Mouse (Mus musculus) cerebellum, adult 9-10 months (tissue): ENCODE results near the gene Taf9b.
"Not testable (repeated sequence)": the region's sequence is repeated elsewhere in the genome, so short reads cannot be mapped to it uniquely, and the experiment has no call there.

Experiments
- DNase-seq: peaks from one replicate; pipeline ENCODE4 v3.0.0; 2022

Taf9b gene

DNA sequence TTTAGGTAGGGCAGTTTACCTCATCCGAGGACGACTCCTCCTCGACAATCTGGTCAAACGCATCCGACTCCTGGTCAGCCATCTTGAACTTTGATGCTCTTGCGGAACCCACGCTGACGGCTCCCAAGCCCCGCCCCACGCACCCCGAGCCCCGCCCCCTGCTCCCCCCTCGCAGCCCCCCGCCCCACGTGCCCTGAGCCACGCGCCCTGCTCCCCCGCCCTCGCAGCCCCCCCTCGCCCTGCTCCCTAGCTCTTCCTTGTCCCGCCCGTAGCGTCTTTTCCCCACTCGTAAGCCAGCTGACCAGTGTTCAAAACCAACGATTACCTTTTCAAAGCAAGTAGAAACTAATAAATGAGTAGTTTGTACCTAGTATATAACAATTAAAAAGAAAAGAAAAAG, at the start of gene Taf9b:
Gene Taf9b (minus strand): TSS at position 101 of the 400 bp plus-strand sequence.
- no peak for DNase-seq

DNA sequence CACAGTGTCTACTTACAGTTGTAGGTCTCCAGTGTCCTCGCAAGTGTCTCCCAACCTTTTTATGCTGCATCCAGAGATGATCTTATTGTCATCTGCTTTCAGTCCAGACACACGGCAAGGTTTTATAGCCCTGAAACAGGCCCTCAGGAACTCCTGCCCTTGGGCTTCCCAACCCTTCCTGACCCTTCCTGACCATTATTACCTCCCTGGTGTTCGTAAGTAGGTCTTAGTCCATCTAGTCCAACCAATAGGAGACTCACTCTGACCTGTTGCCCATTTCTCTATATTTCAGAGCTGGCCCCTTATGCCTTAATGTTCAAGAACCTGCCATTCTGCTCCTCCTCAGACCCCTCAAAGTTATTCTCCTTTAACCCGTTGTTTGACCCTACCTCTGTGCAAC, 34.3 kb upstream of the Taf9b start, which contains the start of gene Fnd3c2:
Gene Fnd3c2 (minus strand): TSS at position 101 of the 400 bp plus-strand sequence.
- no peak for DNase-seq

DNA sequence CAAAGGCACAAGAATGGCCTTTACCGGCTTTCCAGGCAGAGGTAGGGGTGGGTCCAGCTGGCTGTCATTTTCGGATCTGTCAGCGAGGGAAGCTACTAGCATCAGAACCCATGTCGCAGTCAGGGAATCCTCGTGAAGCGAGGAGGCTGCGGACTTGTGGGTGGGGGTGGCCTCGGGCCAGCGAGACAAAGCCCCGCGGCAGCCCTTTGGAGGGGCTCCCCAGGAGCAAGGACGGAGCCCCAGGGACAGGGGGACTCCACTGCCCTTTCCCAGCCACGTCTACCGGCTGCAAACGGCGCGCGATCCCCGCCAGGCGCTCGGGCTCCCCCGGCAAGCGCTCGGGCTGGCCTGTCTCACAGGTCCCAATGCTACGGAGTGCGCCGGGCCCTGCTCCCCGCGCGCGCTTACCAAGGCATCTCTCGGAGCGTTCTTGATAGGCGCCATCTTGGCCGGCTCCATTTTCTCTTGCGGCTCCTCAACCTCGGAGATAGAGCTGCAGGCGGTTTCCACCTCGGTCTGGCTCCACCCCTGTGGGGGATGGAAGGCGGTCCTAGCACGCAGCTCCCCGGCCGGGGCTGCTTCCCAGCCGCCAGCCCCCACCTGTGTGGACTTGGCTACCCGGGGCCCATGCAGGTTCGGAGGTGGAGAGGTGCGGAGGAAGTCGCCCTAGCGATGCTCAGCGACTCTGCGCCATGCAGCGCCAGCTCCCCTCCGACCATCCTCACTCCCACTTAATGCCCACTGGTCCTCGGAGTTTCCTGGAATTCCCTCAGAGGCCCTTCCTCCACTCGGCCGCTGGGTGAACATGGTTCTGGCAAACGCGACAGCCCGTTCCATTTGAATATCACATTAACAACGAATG, 1.6 kb downstream of the Taf9b start:
- DNase-seq = peak; percentile 81

DNA sequence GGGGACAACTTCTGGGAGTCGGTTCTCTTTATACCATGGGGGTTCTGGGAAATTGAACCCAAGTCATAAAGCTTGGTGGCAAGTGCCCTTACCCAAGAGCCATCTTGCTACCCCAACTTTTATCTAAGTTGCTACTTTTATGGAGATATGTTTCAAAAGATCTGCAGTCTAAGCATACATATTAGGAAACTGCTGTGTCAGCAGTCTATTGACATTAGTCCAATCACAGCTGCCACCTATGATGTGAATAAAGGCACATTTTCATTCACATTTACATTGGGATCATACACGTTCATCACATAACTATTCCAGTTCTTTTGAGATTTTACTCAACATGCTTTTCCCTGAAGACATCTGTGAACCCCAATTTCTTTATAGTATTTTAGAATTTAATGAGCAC, 11.9 kb downstream of the Taf9b start:
- DNase-seq = no peak

DNA sequence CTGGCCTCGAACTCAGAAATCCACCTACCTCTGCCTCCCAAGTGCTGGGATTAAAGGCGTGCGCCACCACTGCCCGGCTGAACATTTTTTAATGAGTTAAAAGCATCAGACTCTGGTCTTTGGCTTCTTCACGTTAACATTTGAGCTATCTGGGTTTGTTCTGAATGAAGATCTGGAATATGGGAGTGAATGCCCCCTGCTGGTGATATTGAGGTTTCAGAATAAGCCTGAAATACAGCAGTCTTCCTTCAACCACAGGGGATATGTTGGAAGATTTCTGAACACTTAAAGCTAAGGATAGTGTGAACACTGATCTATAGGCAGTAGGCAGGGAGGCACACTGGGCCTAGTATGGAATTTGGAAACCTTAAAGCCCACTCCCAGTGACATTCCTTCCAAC, 22.1 kb downstream of the Taf9b start:
- DNase-seq = no peak

DNA sequence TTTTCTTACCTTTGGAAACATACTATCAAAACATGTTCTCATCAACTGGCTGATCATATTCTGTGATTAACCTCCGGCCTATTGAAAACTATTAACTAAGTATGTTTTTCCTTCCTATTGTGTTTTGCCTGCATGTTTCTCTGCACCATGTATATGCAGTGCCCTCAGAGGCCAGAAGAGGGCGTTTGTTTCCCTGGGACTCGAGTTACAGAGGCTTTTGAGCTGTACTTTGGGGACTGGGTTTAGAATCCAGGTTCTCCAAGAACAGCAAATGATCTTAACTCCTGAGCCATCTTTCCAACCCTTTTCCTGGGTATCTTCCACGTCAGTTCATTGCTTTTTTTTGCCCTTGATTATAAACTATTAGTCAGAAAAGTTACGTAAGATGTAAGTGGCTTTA, 23.6 kb downstream of the Taf9b start:
- DNase-seq = no peak

DNA sequence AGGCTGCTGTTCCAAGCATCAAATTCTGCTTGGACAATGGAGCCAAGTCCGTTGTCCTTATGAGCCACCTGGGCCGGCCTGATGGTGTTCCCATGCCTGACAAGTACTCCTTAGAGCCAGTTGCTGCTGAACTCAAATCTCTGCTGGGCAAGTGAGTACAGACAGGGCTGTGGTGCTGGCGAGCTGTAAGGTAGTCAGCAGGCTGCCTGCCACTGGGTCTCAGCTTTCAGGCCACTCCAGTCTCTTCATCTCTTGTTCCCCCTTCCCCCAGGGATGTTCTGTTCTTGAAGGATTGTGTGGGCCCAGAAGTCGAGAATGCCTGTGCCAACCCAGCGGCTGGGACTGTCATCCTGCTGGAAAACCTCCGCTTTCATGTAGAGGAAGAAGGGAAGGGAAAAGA, 26.6 kb downstream of the Taf9b start:
- not testable (repeated sequence) for DNase-seq

DNA sequence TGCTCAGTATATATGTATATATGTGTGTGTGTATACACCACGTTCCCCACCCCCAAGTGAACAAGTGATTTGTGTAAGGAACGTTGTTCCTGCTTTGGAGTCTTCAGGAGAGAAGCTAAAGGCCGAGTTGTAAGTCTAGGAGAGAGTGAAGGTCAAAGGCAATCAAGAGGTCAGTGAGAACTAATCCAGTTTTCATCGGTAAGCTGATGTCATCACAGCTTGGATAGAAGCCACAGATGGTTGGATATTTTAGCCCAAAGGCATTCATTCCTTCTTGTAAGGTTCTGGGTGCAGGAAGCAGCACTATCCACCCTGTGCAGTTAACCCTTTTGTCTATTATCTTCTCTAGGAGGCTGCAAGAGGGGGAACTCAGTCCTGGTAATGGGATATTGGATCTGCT, 30.9 kb downstream of the Taf9b start:
- no peak for DNase-seq

DNA sequence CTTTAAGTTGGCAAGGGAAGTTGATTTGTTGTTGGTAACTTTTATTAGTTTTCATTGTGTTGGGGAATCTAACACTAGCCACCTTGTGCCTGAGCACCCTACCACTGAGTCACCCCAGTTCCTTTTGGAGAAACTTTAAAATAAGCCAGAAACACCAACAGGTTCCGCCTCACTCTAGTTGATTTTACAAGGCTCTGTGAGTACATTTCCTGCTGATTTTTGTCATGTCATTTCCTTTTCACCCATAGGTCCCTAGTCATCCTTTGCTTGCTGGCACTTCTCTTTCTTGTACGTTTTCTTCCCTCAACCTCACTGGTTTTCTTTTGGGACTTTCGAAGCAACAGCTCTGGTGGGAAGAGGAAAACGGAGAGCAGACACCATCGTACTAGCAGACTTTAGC, 31.6 kb downstream of the Taf9b start:
- no peak for DNase-seq

DNA sequence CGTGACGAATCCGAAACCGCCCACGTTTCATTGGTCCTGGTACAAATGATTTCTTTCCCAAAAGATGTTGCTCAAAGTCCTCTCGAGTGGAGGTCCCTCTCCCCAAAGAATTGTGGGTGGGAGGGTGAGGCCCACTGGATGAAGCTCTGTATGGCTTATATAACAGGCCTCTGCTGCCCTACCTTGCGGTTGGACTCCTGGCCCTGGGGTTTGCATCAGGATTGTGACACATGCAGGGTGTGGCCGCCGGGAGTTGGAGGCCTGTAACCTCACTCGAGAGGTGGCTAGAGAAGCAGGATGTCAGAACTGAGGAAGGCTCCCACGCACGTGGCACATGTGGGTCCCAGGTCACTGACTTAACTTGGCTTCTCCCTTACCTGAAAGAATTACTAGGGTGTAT, 33.2 kb downstream of the Taf9b start:
- DNase-seq = peak; percentile 50

DNA sequence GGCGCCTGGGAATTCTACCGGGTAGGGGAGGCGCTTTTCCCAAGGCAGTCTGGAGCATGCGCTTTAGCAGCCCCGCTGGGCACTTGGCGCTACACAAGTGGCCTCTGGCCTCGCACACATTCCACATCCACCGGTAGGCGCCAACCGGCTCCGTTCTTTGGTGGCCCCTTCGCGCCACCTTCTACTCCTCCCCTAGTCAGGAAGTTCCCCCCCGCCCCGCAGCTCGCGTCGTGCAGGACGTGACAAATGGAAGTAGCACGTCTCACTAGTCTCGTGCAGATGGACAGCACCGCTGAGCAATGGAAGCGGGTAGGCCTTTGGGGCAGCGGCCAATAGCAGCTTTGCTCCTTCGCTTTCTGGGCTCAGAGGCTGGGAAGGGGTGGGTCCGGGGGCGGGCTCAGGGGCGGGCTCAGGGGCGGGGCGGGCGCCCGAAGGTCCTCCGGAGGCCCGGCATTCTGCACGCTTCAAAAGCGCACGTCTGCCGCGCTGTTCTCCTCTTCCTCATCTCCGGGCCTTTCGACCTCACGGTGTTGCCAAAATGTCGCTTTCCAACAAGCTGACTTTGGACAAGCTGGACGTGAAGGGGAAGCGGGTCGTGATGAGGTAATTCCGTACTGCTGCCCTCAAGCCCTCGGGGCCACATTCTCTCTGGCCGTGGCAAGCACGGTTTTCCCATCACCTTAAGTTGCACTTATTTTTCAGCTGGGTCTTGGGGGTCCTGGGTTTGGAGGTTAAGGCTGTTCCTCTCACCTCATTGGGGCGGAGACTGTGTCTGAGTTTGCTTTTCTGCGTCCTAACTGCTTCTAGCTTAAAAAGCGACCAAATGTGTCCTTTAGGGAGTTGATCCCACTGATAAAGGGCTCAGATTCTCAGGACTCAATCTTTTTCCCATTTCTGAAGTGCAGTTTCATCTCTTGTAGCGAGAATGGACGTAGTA, 34.0 kb downstream of the Taf9b start, which contains the start of gene Pgk1:
Gene Pgk1 (plus strand): TSS at position 388 of the 937 bp plus-strand sequence.
- peak; percentile 89 for DNase-seq

DNA sequence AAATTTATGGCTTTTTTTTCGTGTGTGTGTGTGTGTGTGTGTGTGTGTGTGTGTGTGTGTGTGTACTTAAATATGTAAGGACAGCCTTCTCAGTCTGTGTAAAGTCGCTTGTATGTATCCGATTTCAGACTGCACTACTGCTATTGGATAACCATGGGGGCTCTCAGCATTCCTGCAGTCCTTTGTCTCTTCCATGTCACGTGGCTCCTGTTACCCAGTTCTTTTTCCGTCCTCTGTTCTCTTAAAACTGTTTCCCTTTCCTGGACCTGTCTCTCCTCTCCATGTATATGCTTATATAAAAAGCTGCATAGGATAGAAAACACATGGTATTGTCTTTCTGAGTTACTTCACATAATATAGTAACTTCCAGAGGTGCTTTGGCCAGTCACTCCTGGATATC, 35.3 kb downstream of the Taf9b start:
- DNase-seq = peak; percentile 23

DNA sequence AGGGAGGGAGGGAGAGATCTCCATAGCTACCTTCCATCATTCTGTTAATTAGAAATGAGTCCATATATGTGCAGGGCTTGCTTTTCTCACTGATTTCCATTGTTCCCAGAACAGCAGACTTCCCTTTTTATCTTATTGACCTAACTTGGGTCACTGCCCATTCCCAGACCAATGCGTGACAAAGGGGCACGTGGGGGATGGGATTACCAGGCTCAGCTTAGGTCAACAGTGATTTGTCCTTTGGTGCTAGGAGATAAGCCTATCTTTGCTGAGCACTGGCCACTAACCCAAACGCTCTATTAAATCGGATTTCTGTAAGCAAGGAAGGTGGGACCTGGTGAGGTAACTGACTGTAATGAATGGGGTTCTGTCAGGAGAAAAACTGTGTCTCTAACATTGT, 36.7 kb downstream of the Taf9b start:
- DNase-seq = no peak

DNA sequence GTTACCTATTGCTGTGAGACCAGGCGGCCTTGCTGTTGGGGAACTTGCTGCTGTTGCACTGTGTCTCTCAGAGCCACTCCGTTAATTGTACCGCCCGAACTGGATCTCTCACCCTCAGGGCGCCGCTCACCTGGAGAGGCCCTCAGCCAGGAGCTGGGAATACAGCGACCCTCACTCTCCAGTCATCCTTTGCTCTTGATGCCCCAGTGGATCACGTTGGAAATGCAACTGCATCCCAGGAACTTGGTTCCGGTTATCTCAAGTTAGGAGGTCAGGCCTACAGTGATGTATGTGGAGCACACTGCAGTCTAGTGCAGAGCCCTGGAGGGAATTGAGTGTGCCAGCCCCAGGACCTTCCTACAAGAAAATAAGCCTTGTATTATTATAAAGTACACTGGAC, 44.6 kb downstream of the Taf9b start:
- no peak for DNase-seq

DNA sequence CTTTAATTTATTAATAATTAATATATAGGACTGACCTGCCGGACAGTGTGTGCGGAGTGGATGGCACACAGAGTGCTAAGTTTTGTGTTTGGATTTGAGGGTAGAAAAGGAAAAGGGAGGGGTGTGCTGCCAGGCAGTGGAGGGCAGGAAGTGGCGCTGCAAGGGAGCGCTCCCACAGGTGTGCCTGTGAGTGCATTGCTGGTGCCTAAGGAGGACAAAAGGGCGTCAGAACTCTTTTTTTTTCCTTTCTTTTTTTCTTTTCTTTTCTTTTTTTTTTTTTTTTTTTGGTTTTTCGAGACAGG, 49.2 kb downstream of the Taf9b start:
- DNase-seq = no peak

DNA sequence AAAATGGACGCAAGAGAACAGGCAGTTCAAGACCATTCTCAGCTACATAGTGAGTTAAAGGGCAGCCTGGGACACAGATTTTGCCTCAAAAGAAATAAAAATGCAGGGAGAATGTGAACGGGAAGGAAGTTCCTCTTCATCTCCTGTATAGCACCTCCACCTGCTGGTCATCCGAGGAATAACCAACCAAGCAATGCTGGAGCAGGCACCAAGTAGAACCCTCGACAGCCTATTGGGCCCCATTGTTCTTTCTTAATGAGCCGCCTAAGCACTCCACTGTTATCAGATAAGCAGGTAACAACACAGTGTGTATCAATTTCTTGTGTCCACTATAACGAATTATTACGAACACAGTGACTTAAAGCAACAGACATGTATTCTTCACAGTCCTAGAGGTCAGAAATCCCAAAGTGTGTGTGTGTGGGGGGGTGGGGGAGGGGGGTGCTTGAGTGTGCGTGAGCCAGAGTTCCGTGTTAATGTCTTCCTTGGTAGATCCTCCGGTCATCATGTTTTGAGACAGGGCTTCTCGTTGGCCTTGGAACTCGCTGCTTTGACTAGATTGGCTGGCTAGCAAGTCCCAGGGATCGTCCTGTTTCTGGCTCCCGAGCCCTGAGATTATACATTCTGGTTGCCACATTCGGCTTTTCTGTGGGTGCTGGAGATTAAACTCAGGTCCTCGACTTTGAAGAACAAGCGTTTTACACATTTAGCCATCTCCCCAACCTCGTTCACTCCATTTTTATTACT, 49.7 kb downstream of the Taf9b start:
- peak; percentile 75 for DNase-seq

DNA sequence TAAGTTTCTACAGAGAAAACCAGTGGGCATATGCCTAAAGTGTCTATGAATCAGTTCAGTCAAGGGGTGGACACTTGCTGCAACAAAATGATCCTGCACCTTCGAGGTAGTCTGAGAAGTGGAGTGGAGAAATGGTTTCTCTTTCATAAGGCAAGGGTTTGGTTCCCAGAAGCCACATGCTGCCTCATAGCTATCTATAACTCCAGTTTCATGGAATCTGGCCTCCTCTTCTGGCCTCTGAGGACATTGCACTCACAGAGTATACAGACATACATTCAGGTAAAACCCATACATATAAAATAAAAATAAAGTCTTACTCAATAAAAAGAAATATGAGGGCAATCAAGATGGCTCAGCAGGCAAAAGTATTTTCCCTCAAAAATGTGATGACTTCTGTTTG, 55.9 kb downstream of the Taf9b start:
- DNase-seq = no peak

DNA sequence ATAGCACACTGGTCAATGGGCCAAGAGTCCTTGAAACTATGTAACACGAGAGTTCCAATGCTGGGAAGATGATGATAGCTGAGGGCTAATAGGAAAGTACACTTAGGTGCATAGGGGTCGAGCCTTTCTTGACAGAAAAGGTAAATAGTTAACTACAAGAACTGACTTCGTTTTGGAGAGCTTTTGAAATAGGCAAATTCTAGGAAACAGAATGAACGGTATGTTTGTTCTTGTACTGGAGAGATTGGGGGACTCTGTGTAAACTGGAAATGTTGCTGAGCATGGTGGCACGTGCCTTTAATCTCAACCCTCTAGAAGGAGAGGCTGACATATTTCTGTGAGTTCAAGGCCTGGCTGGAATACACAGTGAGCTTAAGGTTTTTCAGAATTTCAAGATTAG, 56.4 kb downstream of the Taf9b start:
- DNase-seq = no peak

DNA sequence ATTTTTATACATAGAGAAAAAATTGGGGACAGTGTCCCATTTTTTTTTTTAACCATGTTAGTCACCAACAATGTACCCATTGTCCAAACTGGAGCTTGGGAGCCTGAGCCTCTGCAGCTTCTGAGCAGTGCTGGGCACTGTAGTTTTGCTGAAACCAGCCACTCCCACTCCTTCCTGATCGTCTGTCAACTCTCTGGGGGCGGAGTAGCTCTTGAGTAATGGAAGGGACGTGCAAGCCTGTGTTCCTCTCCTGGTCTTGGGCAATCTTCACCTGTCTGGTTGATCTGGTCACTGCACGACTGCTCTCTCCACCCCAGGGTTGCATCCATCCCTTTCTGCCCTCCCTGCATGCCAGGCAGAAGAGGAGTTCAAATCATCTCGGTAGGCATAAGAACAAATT, 57.0 kb downstream of the Taf9b start:
- no peak for DNase-seq
